Mouse (Mus musculus) heart, postnatal 0 days (tissue): ENCODE data around the gene Ankrd27.

Experiments used
- CTCF ChIP-seq: IDR thresholded peaks from 2 replicates; pipeline ENCODE4 v1.5.1; 2016; ENCODE audit warnings: antibody characterized with exemption, control low read depth, low read depth
- EP300 ChIP-seq: IDR thresholded peaks from 2 replicates; pipeline ENCODE4 v1.6.1; 2016; ENCODE audit warnings: antibody characterized with exemption, low read depth

DNA sequence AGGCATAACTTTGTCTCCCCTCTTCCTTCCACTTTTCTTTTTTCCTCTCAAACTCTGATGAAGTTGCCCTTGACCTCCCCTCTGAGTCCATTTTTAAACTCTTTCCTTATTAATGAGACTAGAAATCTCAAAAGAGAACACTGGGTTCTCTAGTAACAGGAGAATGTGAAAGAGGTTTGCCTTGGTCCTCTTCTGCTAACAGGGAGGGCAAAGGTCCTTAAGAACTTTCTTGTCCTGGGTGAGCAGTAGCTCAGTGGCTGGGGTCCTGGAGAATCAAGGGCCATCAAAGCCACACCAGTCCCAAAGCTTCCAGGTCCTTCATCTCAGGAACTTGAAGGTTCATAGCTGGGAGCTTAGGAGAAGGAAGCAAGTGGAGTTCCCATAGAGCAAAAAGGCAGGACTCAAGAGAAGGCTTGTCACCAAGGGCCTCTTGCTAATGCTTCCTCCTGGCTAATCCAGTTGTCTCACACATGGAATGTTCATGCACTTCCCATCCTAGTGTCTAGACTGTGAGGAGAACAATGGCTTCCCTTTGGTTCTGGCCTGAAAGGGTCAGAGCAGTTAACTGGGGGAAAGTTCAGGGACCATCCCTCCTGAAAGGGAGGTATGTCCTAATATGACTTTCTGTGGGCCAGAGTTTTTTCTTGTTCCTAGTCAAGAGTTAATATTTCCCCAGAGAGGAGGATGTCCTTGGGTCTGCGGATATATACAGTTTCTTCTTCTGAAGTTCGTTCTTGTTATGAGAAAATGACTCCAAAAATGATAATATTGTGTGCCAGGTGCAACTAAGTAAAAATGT lies 21.8 kb upstream of the Ankrd27 start:
- TF ChIP-seq CTCF (no peak), EP300 (no peak)
